Mouse (Mus musculus) limb, embryonic 14.5 days (tissue): Measurements from ENCODE around the gene Sectm1b. TPM values are rescaled to one million over a fixed set of nuclear protein-coding genes. Genes with fewer than 3 reads are reported as not detected.
"Not testable (repeated sequence)": the region's sequence is repeated elsewhere in the genome, so short reads cannot be mapped to it uniquely, and the experiment has no call there.

Source experiments
- ATAC-seq: fragments of 200-750 bp; cut with Nextera tagmentation; 2 replicates; pipeline ENCODE4 v1.8.0; 2017; ENCODE audit warnings: low read depth, moderate number of reproducible peaks, moderate TSS enrichment; ENCODE audit not compliant: low FRiP score
- DNase-seq: peaks from one replicate; pipeline ENCODE4 v3.0.0-alpha.2; 2015; ENCODE audit warnings: low spot score
- H3K27ac ChIP-seq: fragments of 300-500 bp; sonication (generic); replicated peaks from 2 replicates; pipeline ENCODE4 v1.5.1; 2014; ENCODE audit warnings: low read depth, mild to moderate bottlenecking, low read length, moderate library complexity, mixed read lengths
- H3K27me3 ChIP-seq: fragments of 300-500 bp; sonication (generic); 2 replicates; pipeline ENCODE4 v1.6.1; 2014; ENCODE audit warnings: low read length, mixed read lengths; ENCODE audit not compliant: control insufficient read depth, insufficient read depth
- H3K36me3 ChIP-seq: fragments of 300-500 bp; sonication (generic); 2 replicates; pipeline ENCODE4 v1.6.1; 2014; ENCODE audit warnings: mild to moderate bottlenecking, low read length, moderate library complexity, mixed read lengths; ENCODE audit not compliant: control insufficient read depth, insufficient read depth
- H3K4me1 ChIP-seq: fragments of 300-500 bp; sonication (generic); 2 replicates; pipeline ENCODE4 v1.6.1; 2014; ENCODE audit warnings: antibody characterized with exemption, low read length, mixed read lengths; ENCODE audit not compliant: control insufficient read depth, insufficient read depth
- H3K4me2 ChIP-seq: fragments of 300-500 bp; sonication (generic); replicated peaks from 2 replicates; pipeline ENCODE4 v1.6.1; 2014; ENCODE audit warnings: low read depth, mild to moderate bottlenecking, low read length, moderate library complexity; ENCODE audit not compliant: severe bottlenecking
- H3K4me3 ChIP-seq: fragments of 300-500 bp; sonication (generic); replicated peaks from 2 replicates; pipeline ENCODE4 v1.5.1; 2014; ENCODE audit warnings: low read length
- H3K9ac ChIP-seq: fragments of 300-500 bp; sonication (generic); 2 replicates; pipeline ENCODE4 v1.6.1; 2014; ENCODE audit warnings: mild to moderate bottlenecking, low read depth, low read length, moderate library complexity; ENCODE audit not compliant: severe bottlenecking
- H3K9me3 ChIP-seq: fragments of 300-500 bp; sonication (generic); 2 replicates; pipeline ENCODE4 v1.6.1; 2016; ENCODE audit warnings: low read length; ENCODE audit not compliant: control insufficient read depth
- POLR2A ChIP-seq: fragments of 200-500 bp; IDR thresholded peaks from 2 replicates; pipeline ENCODE4 v1.8.0; 2012; ENCODE audit warnings: inconsistent platforms, mild to moderate bottlenecking, moderate library complexity, borderline replicate concordance; ENCODE audit not compliant: insufficient read depth, insufficient read length; ENCODE audit errors: extremely low read depth
- WGBS: fragments of 180-500 bp; shearing (Covaris S2); extraction: QIAGEN DNeasy Blood & Tissue Kit; methylation state at CpG from one replicate; pipeline ENCODE4 v1.1.7; 2014; 5-methylcytosine and 5-hydroxymethylcytosine counted together
- polyA plus RNA-seq, 2 experiments: library from polyadenylated mRNA; depleted of rRNA in 1 of 2; stranded (reverse) in 1 of 2; unstranded in 1 of 2; fragments of >200 nt; fragmentation: Nextera tagmentation in 1 of 2; extraction: Ambion mirVana in 1 of 2; gene quantifications; 2 replicates each; pipeline versions ENCODE4 v1.2.1 to v1.2.3; 2012 to 2014

The Sectm1b gene
- 0.12 TPM in 1 of 2 replicates, not detected in the other for polyA plus RNA-seq (2012; rRNA removed)
- not detected in 2 replicates for polyA plus RNA-seq (2014; fragmentation: Nextera tagmentation; extraction: Ambion mirVana)

DNA sequence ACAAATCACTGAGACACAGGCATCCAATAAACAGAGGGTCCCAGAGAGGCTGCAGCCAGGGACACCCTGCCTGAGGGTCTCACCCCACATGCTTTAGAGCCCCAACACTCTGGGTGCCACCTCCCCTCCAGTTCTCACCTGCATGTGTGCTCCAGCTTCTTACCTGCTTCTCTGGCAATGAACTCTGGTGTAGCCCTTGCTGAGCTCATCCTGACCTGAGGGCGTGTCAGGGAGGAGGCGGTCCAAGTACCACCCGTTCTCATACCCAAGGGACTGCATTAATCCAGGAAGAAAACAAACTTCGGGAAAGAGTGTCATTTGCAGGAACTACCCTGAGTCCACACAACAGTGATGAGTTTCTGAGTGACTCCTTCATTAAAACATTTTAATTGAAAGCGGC lies at the start of gene Sectm1b:
Sectm1b (minus strand) TSS at position 191 of the 400 bp plus-strand sequence.
- no peak for ATAC-seq
- no peaks in the 10 kb centered on the region for H3K9me3 ChIP-seq

GRCm38 (mm10) chr11:121112091-121112775 lies 48.9 kb upstream of the Sectm1b start:
- Histone ChIP-seq H3K9me3 (no peaks in the 10 kb centered on the region), H3K27me3 (no peaks in the 10 kb centered on the region), H3K9ac (no peak overlapping the region), H3K4me2 (no peak overlapping the region), H3K4me1 (peaks cover 4% of the 10 kb centered on the region; the same call in 1 of the 2 replicates), H3K4me3 (no peak overlapping the region), H3K27ac (no peak overlapping the region), H3K36me3 (no peaks in the 10 kb centered on the region)
- DNase-seq (no peak), ATAC-seq (no peak)
- 81% methylated on average over 5 of the region's 5 CpGs for WGBS
- no peak for TF ChIP-seq POLR2A

More for the DNA sequence above, at the start of gene Sectm1b:
- no peak within 1 kb of the TSS for H3K4me3 ChIP-seq
- no peak within 1 kb of the TSS for H3K4me2 ChIP-seq
- no peak for TF ChIP-seq POLR2A
- no peaks in the 10 kb centered on the region for H3K4me1 ChIP-seq
- H3K36me3 ChIP-seq, result no peaks in the 10 kb centered on the region
- H3K27ac ChIP-seq, result no peak within 1 kb of the TSS
- no peak within 1 kb of the TSS for H3K9ac ChIP-seq
- 73% methylated on average over 5 of the region's 5 CpGs for WGBS
- no peaks in the 10 kb centered on the region for H3K27me3 ChIP-seq
- no peak for DNase-seq

DNA sequence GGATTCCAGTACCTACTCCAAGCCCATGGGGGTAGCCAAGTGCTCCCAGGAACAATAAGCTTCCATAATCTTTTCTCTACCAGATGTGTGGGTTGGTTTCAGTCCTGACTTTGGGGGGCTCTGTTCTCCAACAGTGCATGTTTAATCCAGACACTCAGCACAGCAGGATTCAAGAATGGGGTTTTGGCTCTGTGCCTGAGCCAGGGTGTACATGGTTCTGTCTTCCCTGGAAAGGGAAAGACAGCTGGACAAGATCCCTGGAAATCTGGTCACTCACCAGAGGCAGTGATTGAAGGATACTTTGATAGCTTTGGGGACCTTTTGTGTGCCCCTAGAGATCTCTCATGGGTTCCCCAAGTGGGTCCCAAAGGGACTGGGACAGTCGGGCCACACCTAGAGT lies 48.2 kb upstream of the Sectm1b start:
- Histone ChIP-seq H3K9ac (no peak overlapping the region), H3K4me3 (no peak overlapping the region), H3K4me2 (no peak overlapping the region), H3K36me3 (no peaks in the 10 kb centered on the region), H3K9me3 (no peaks in the 10 kb centered on the region), H3K27me3 (no peaks in the 10 kb centered on the region), H3K4me1 (peaks cover 4% of the 10 kb centered on the region; the same call in 1 of the 2 replicates), H3K27ac (no peak overlapping the region)
- DNase-seq, result no peak
- 90% methylated on average over 1 of the region's 1 CpGs for WGBS
- no peak for ATAC-seq
- no peak for TF ChIP-seq POLR2A

- Histone ChIP-seq H3K4me1 (peaks cover 4% of the 10 kb centered on the region; the same call in 1 of the 2 replicates), H3K4me2 (no peak overlapping the region), H3K27ac (no peak overlapping the region), H3K9ac (no peak overlapping the region), H3K4me3 (no peak overlapping the region), H3K36me3 (no peaks in the 10 kb centered on the region), H3K27me3 (no peaks in the 10 kb centered on the region), H3K9me3 (no peaks in the 10 kb centered on the region)
- DNase-seq (no peak), ATAC-seq (no peak)
- no peak for TF ChIP-seq POLR2A
- WGBS, result 78% methylated on average over 3 of the region's 3 CpGs
These were observed 47.7 kb upstream of the Sectm1b start for GRCm38 (mm10) chr11:121111051-121111450.

- peak; percentile 7 for DNase-seq
- H3K9ac ChIP-seq, result no peak overlapping the region
- no peak for ATAC-seq
- H3K9me3 ChIP-seq, result no peaks in the 10 kb centered on the region
- peaks cover 4% of the 10 kb centered on the region; the same call in 1 of the 2 replicates for H3K4me1 ChIP-seq
- no peak overlapping the region for H3K27ac ChIP-seq
- TF ChIP-seq POLR2A, result no peak
- no peak overlapping the region for H3K4me3 ChIP-seq
- H3K36me3 ChIP-seq, result no peaks in the 10 kb centered on the region
- H3K4me2 ChIP-seq, result no peak overlapping the region
- 30% methylated on average over 2 of the region's 2 CpGs for WGBS
- no peaks in the 10 kb centered on the region for H3K27me3 ChIP-seq
These were observed 46.6 kb upstream of the Sectm1b start for GRCm38 (mm10) chr11:121109986-121110385.

DNA sequence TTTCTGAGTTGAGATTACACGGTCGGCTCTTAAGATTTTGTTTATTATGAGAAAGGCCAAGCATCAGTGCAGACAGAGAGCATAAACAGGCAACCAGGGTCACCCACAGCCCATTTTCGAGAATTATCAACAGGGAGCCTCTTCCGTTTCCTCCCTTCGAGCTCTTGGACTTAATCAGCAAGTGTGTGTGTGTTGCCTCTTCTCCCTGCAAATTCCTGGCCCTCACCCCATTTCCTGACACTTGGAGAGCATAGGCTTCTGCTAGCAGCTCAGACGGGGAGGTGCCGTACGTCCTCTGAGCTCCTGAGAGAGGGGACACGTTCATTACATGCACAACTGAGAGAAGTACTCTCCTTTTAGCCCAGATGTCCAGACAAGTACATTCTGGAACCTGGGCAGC lies 44.7 kb upstream of the Sectm1b start:
- Histone ChIP-seq H3K36me3 (no peaks in the 10 kb centered on the region), H3K4me3 (no peak overlapping the region), H3K4me2 (no peak overlapping the region), H3K9me3 (no peaks in the 10 kb centered on the region), H3K27ac (no peak overlapping the region), H3K27me3 (no peaks in the 10 kb centered on the region), H3K4me1 (peaks cover 4% of the 10 kb centered on the region; the same call in 1 of the 2 replicates), H3K9ac (no peak overlapping the region)
- WGBS, result 74% methylated on average over 9 of the region's 9 CpGs
- no peak for TF ChIP-seq POLR2A
- no peak for ATAC-seq
- no peak for DNase-seq

- 87% methylated on average over 1 of the region's 1 CpGs for WGBS
- not testable (repeated sequence) for H3K36me3 ChIP-seq, H3K27ac ChIP-seq, H3K27me3 ChIP-seq, DNase-seq, H3K9me3 ChIP-seq, H3K4me3 ChIP-seq, H3K4me1 ChIP-seq, H3K4me2 ChIP-seq, H3K9ac ChIP-seq, ATAC-seq
These were observed 43.9 kb upstream of the Sectm1b start for GRCm38 (mm10) chr11:121107242-121107641.
